Mouse (Mus musculus) heart, postnatal 0 days (tissue): ENCODE results near the gene Tmem219.

Experiments
- CTCF ChIP-seq: IDR thresholded peaks from 2 replicates; pipeline ENCODE4 v1.5.1; 2016; ENCODE audit warnings: antibody characterized with exemption, control low read depth, low read depth
- EP300 ChIP-seq: IDR thresholded peaks from 2 replicates; pipeline ENCODE4 v1.6.1; 2016; ENCODE audit warnings: antibody characterized with exemption, low read depth

DNA sequence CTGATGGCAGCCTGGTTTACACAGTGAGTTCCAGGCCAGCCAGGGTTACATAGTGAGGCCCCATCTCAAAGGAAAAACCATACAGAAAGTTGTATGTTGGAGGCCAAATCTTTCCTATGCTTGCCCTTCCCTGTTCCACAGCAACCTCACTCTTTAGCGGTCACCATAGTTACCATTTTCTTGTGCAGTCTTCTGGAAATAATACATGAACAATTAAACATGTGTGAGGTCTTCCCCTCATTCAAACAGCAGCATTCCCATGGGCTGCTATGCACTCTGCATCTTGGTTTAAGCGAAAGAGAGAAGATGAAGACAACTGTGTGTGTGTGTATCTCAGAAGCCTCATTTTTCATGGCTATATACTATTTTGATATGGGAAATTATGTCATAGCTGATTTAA lies 77.2 kb downstream of the Tmem219 start:
- no peak for TF ChIP-seq CTCF
- TF ChIP-seq EP300: no peak
